Mouse (Mus musculus) left cerebral cortex, adult 2 months (tissue): ENCODE results near the gene Hdgfl1. TPM values are rescaled to one million over a fixed set of nuclear protein-coding genes. Genes with fewer than 3 reads are reported as not detected.

Source experiments
- DNase-seq, 2 experiments: peaks; one replicate each; pipeline ENCODE4 v3.0.0; 2021 to 2022; ENCODE audit warnings: low spot score in 2 of 2, mixed read lengths in 1 of 2; ENCODE audit errors: extremely low spot score in 1 of 2
- H3K27ac ChIP-seq: fragments of 200-600 bp; 2 replicates; pipeline ENCODE4 v1.8.1; 2022
- H3K4me3 ChIP-seq: fragments of 200-600 bp; 2 replicates; pipeline ENCODE4 v1.8.1; 2022
- CTCF ChIP-seq: fragments of 200-600 bp; IDR thresholded peaks from 2 replicates; pipeline ENCODE4 v1.8.1; 2022; ENCODE audit warnings: antibody characterized with exemption, mild to moderate bottlenecking, moderate library complexity
- intact Hi-C: fragments of 180-260 bp; cut with DNase I; formaldehyde crosslinking; loops from one replicate; pipeline ENCODE4 v1.15.1; 2025
- long read RNA-seq, 2 experiments: library from polyadenylated mRNA; stranded (forward); transcript quantifications; one replicate each; pipeline ENCODE4 v2.0.0; 2021; ENCODE audit warnings: borderline mapping rate in 2 of 2
- total RNA-seq, 2 experiments: library from RNA; stranded (reverse); gene quantifications; 2 replicates each; pipeline ENCODE4 v1.2.3; 2021

Gene Hdgfl1
- not detected for total RNA-seq
- long read RNA-seq, experiment 1 = 0 reads
- long read RNA-seq, experiment 2 = 0 reads

- Histone ChIP-seq H3K27ac (no peak within 1 kb of the TSS), H3K4me3 (no peak within 1 kb of the TSS)
- no peak for TF ChIP-seq CTCF
- intact Hi-C loops = no loop called here
- DNase-seq = no peak
These were observed at the start of gene Hdgfl1 for GRCm38 (mm10) chr13:26769955-26770354. Hdgfl1 (minus strand) TSS chr13:26770165.

GRCm38 (mm10) chr13:26795460-26795859, 25.5 kb upstream of the Hdgfl1 start:
- intact Hi-C loops = no loop called here
- TF ChIP-seq CTCF = no peak
- H3K27ac ChIP-seq = no peak overlapping the region

GRCm38 (mm10) chr13:26769424-26769823, 541 bp downstream of the Hdgfl1 start:
- intact Hi-C loops = no loop called here

More at GRCm38 (mm10) chr13:26795460-26795859, 25.5 kb upstream of the Hdgfl1 start:
- no peak for DNase-seq
- no peak overlapping the region for H3K4me3 ChIP-seq

GRCm38 (mm10) chr13:26761966-26762803, 7.8 kb downstream of the Hdgfl1 start:
- intact Hi-C loops = no loop called here
- no peak overlapping the region for H3K4me3 ChIP-seq
- TF ChIP-seq CTCF = no peak
- no peak overlapping the region for H3K27ac ChIP-seq
- no peak for DNase-seq

More at GRCm38 (mm10) chr13:26769424-26769823, 541 bp downstream of the Hdgfl1 start:
- no peak for TF ChIP-seq CTCF
- DNase-seq = no peak
- H3K27ac ChIP-seq = no peak overlapping the region
- no peak overlapping the region for H3K4me3 ChIP-seq

GRCm38 (mm10) chr13:26752863-26753262, 17.1 kb downstream of the Hdgfl1 start:
- H3K27ac ChIP-seq = no peak overlapping the region
- intact Hi-C loops = no loop called here

GRCm38 (mm10) chr13:26752414-26752813, 17.6 kb downstream of the Hdgfl1 start:
- no peak for DNase-seq
- H3K27ac ChIP-seq = no peak overlapping the region
- intact Hi-C loops = no loop called here
- TF ChIP-seq CTCF = no peak
- no peak overlapping the region for H3K4me3 ChIP-seq

More at GRCm38 (mm10) chr13:26752863-26753262, 17.1 kb downstream of the Hdgfl1 start:
- no peak overlapping the region for H3K4me3 ChIP-seq
- no peak for TF ChIP-seq CTCF
- no peak for DNase-seq

- H3K27ac ChIP-seq = no peak overlapping the region
- intact Hi-C loops = no loop called here
- no peak for TF ChIP-seq CTCF
- no peak overlapping the region for H3K4me3 ChIP-seq
- no peak for DNase-seq
These were observed 24.1 kb downstream of the Hdgfl1 start for GRCm38 (mm10) chr13:26745760-26746457.

GRCm38 (mm10) chr13:26745059-26745759, 24.8 kb downstream of the Hdgfl1 start:
- no peak for DNase-seq
- no peak overlapping the region for H3K27ac ChIP-seq
- no peak for TF ChIP-seq CTCF
- H3K4me3 ChIP-seq = no peak overlapping the region
- intact Hi-C loops = no loop called here

- Histone ChIP-seq H3K27ac (no peak overlapping the region), H3K4me3 (no peak overlapping the region)
- intact Hi-C loops = no loop called here
- TF ChIP-seq CTCF = no peak
- DNase-seq = no peak
These were observed 25.9 kb downstream of the Hdgfl1 start for GRCm38 (mm10) chr13:26744068-26744467.

GRCm38 (mm10) chr13:26734981-26735380, 35.0 kb downstream of the Hdgfl1 start:
- intact Hi-C loops = no loop called here
- DNase-seq = no peak
- Histone ChIP-seq H3K4me3 (no peak overlapping the region), H3K27ac (no peak overlapping the region)
- no peak for TF ChIP-seq CTCF

- Histone ChIP-seq H3K4me3 (no peak overlapping the region), H3K27ac (no peak overlapping the region)
- DNase-seq = no peak
- TF ChIP-seq CTCF = no peak
- intact Hi-C loops = no loop called here
These were observed 45.7 kb downstream of the Hdgfl1 start for GRCm38 (mm10) chr13:26724250-26724649.

GRCm38 (mm10) chr13:26721333-26721732, 48.6 kb downstream of the Hdgfl1 start:
- Histone ChIP-seq H3K27ac (no peak overlapping the region), H3K4me3 (no peak overlapping the region)
- intact Hi-C loops = no loop called here
- TF ChIP-seq CTCF = no peak
- DNase-seq = no peak
